Mouse (Mus musculus) spleen, adult 2 months (tissue): ENCODE results near the gene Akt2.

Experiments used
- CTCF ChIP-seq: fragments of 200-500 bp; IDR thresholded peaks from 2 replicates; pipeline ENCODE4 v1.5.1; 2011; ENCODE audit warnings: mild to moderate bottlenecking, inconsistent platforms; ENCODE audit not compliant: insufficient read depth, insufficient read length, insufficient replicate concordance; ENCODE audit errors: extremely low read depth
- POLR2A ChIP-seq: fragments of 200-500 bp; IDR thresholded peaks from 2 replicates; pipeline ENCODE4 v1.6.1; 2011; ENCODE audit warnings: low read depth, low read length, inconsistent platforms

DNA sequence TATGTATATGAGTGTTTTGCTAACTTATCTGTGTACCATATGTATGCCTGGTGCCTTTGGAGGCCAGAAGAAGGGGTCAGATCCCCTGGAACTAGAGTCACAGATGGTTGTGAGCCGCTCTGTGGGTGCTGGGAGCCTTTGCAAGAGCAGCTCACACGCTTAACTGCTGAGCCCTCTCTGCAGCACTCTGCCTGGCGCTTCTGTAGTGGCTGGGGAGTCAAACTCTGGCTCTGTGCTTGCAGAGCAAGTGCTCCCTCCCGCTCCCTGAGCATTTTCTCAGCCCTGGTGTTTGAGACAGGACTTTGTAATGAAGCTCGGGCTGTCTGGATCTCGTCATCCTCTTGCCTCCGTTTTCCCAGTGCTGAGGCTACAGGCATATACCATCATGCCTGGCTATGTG, 6.7 kb downstream of the Akt2 start:
- no peak for TF ChIP-seq CTCF
- no peak for TF ChIP-seq POLR2A
